Mouse (Mus musculus) limb, embryonic 14.5 days (tissue): ENCODE data around the gene Slc35e3. TPM values are rescaled to one million over a fixed set of nuclear protein-coding genes. Genes with fewer than 3 reads are reported as not detected.

Experiments used
- ATAC-seq: fragments of 200-750 bp; cut with Nextera tagmentation; 2 replicates; pipeline ENCODE4 v1.8.0; 2017; ENCODE audit warnings: low read depth, moderate number of reproducible peaks, moderate TSS enrichment; ENCODE audit not compliant: low FRiP score
- DNase-seq: peaks from one replicate; pipeline ENCODE4 v3.0.0-alpha.2; 2015; ENCODE audit warnings: low spot score
- H3K27ac ChIP-seq: fragments of 300-500 bp; sonication (generic); replicated peaks from 2 replicates; pipeline ENCODE4 v1.5.1; 2014; ENCODE audit warnings: low read depth, mild to moderate bottlenecking, low read length, moderate library complexity, mixed read lengths
- H3K27me3 ChIP-seq: fragments of 300-500 bp; sonication (generic); 2 replicates; pipeline ENCODE4 v1.6.1; 2014; ENCODE audit warnings: low read length, mixed read lengths; ENCODE audit not compliant: control insufficient read depth, insufficient read depth
- H3K36me3 ChIP-seq: fragments of 300-500 bp; sonication (generic); 2 replicates; pipeline ENCODE4 v1.6.1; 2014; ENCODE audit warnings: mild to moderate bottlenecking, low read length, moderate library complexity, mixed read lengths; ENCODE audit not compliant: control insufficient read depth, insufficient read depth
- H3K4me1 ChIP-seq: fragments of 300-500 bp; sonication (generic); 2 replicates; pipeline ENCODE4 v1.6.1; 2014; ENCODE audit warnings: antibody characterized with exemption, low read length, mixed read lengths; ENCODE audit not compliant: control insufficient read depth, insufficient read depth
- H3K4me2 ChIP-seq: fragments of 300-500 bp; sonication (generic); replicated peaks from 2 replicates; pipeline ENCODE4 v1.6.1; 2014; ENCODE audit warnings: low read depth, mild to moderate bottlenecking, low read length, moderate library complexity; ENCODE audit not compliant: severe bottlenecking
- H3K4me3 ChIP-seq: fragments of 300-500 bp; sonication (generic); replicated peaks from 2 replicates; pipeline ENCODE4 v1.5.1; 2014; ENCODE audit warnings: low read length
- H3K9ac ChIP-seq: fragments of 300-500 bp; sonication (generic); 2 replicates; pipeline ENCODE4 v1.6.1; 2014; ENCODE audit warnings: mild to moderate bottlenecking, low read depth, low read length, moderate library complexity; ENCODE audit not compliant: severe bottlenecking
- H3K9me3 ChIP-seq: fragments of 300-500 bp; sonication (generic); 2 replicates; pipeline ENCODE4 v1.6.1; 2016; ENCODE audit warnings: low read length; ENCODE audit not compliant: control insufficient read depth
- POLR2A ChIP-seq: fragments of 200-500 bp; IDR thresholded peaks from 2 replicates; pipeline ENCODE4 v1.8.0; 2012; ENCODE audit warnings: inconsistent platforms, mild to moderate bottlenecking, moderate library complexity, borderline replicate concordance; ENCODE audit not compliant: insufficient read depth, insufficient read length; ENCODE audit errors: extremely low read depth
- WGBS: fragments of 180-500 bp; shearing (Covaris S2); extraction: QIAGEN DNeasy Blood & Tissue Kit; methylation state at CpG from one replicate; pipeline ENCODE4 v1.1.7; 2014; 5-methylcytosine and 5-hydroxymethylcytosine counted together
- polyA plus RNA-seq, 2 experiments: library from polyadenylated mRNA; depleted of rRNA in 1 of 2; stranded (reverse) in 1 of 2; unstranded in 1 of 2; fragments of >200 nt; fragmentation: Nextera tagmentation in 1 of 2; extraction: Ambion mirVana in 1 of 2; gene quantifications; 2 replicates each; pipeline versions ENCODE4 v1.2.1 to v1.2.3; 2012 to 2014

The Slc35e3 gene
- polyA plus RNA-seq, 2 experiments = 21.7 to 36.2 TPM

GRCm38 (mm10) chr10:117692953-117693352 lies 53.2 kb downstream of the Slc35e3 start:
- Histone ChIP-seq H3K4me3 (no peak overlapping the region), H3K9me3 (no peaks in the 10 kb centered on the region), H3K36me3 (peaks cover 88% of the 10 kb centered on the region), H3K27ac (no peak overlapping the region), H3K27me3 (no peaks in the 10 kb centered on the region), H3K9ac (no peak overlapping the region), H3K4me2 (no peak overlapping the region), H3K4me1 (no peaks in the 10 kb centered on the region)
- DNase-seq (no peak), ATAC-seq (no peak)
- no peak for TF ChIP-seq POLR2A
- WGBS = 90% methylated on average over 5 of the region's 5 CpGs

GRCm38 (mm10) chr10:117692173-117692572 lies 54.0 kb downstream of the Slc35e3 start:
- H3K36me3 ChIP-seq = peaks cover 86% of the 10 kb centered on the region
- no peak overlapping the region for H3K4me2 ChIP-seq

GRCm38 (mm10) chr10:117691389-117691968 lies 54.7 kb downstream of the Slc35e3 start:
- no peak overlapping the region for H3K27ac ChIP-seq
- no peak overlapping the region for H3K9ac ChIP-seq
- no peak overlapping the region for H3K4me2 ChIP-seq
- H3K27me3 ChIP-seq = no peaks in the 10 kb centered on the region
- H3K4me3 ChIP-seq = no peak overlapping the region
- TF ChIP-seq POLR2A = no peak
- no peaks in the 10 kb centered on the region for H3K4me1 ChIP-seq
- no peaks in the 10 kb centered on the region for H3K9me3 ChIP-seq
- 93% methylated on average over 10 of the region's 10 CpGs for WGBS
- H3K36me3 ChIP-seq = peaks cover 79% of the 10 kb centered on the region
- no peak for DNase-seq
- ATAC-seq = no peak

More at GRCm38 (mm10) chr10:117692173-117692572, 54.0 kb downstream of the Slc35e3 start:
- Histone ChIP-seq H3K9me3 (no peaks in the 10 kb centered on the region), H3K9ac (no peak overlapping the region), H3K27me3 (no peaks in the 10 kb centered on the region), H3K27ac (no peak overlapping the region), H3K4me3 (no peak overlapping the region), H3K4me1 (no peaks in the 10 kb centered on the region)
- TF ChIP-seq POLR2A = no peak
- ATAC-seq (no peak), DNase-seq (no peak)

GRCm38 (mm10) chr10:117690770-117691296 lies 55.3 kb downstream of the Slc35e3 start:
- Histone ChIP-seq H3K27ac (no peak overlapping the region), H3K36me3 (peaks cover 73% of the 10 kb centered on the region), H3K9me3 (no peaks in the 10 kb centered on the region), H3K27me3 (no peaks in the 10 kb centered on the region), H3K4me3 (no peak overlapping the region), H3K4me1 (no peaks in the 10 kb centered on the region), H3K4me2 (no peak overlapping the region), H3K9ac (no peak overlapping the region)
- no peak for TF ChIP-seq POLR2A
- no peak for DNase-seq
- ATAC-seq = no peak
- WGBS = 97% methylated on average over 3 of the region's 3 CpGs

GRCm38 (mm10) chr10:117690101-117690352 lies 56.1 kb downstream of the Slc35e3 start:
- DNase-seq (no peak), ATAC-seq (no peak)
- 83% methylated on average over 2 of the region's 2 CpGs for WGBS
- no peak for TF ChIP-seq POLR2A
- H3K9me3 ChIP-seq = no peaks in the 10 kb centered on the region
- no peaks in the 10 kb centered on the region for H3K27me3 ChIP-seq
- H3K4me2 ChIP-seq = no peak overlapping the region
- no peak overlapping the region for H3K9ac ChIP-seq
- H3K4me1 ChIP-seq = no peaks in the 10 kb centered on the region
- peaks cover 65% of the 10 kb centered on the region for H3K36me3 ChIP-seq
- H3K27ac ChIP-seq = no peak overlapping the region
- no peak overlapping the region for H3K4me3 ChIP-seq
